Mouse (Mus musculus) adrenal gland, adult (tissue): ENCODE data around the gene Stk11ip.

Experiments used
- DNase-seq, 2 experiments: peaks; one replicate each; pipeline ENCODE4 v3.0.0; 2022 to 2023; ENCODE audit warnings: low spot score in 1 of 2; ENCODE audit not compliant: inconsistent age in 2 of 2

Stk11ip gene

DNA sequence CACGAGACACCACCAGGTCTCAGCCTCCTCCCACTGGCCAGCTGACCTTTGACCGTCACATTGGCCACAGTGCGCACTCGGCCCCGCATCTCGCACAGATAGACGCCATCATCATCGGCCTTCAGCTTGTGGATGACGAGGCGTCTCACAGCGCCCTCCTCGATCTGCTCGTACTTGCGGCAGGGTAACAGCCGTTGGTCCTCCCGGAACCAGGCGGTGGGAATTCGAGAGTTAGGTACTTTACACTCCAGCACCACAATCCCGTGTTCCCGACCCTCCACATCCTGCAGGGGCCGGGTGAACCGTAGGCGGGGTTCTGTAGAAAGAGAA is 17.7 kb upstream of the Stk11ip start:
- DNase-seq = peak; percentile 63 to 81

DNA sequence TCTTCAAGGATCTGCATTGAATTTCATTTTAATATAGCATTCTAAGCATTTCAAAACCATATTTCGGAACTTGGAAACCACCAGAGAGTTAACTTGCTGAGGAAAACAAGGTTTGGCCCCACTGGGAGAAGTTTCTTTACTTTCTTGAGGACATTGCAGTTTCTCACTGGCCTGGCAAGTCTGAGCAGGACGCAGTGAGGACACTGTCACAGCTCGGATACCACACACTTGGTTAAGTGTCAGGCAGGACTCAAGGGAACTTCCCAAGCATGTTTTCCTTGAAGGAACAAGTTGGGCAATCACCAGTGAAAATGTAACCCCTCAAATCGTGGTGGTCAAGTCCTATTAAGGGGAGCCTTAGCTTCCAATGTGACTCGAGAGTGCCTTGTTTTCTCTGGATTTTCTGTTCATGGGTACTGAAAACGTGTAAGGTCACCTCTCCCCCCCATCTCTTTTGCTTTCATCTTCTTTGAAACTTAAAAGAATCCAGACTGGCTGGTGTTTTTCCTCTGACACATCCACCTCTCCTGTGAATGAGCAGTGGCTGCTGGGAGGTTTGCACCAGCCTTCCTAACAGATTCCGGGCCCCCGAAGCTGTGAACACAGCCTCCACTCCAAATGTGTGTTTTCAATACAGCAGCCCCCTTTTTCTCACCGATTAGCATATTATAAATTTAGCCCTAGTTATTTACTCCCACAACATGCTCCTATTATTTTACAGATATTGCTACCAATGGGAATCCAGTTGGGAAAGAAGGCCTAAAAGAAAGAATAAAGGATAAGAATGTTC is 16.9 kb upstream of the Stk11ip start:
- DNase-seq = peak in 1 of 2 experiments; percentile 72

DNA sequence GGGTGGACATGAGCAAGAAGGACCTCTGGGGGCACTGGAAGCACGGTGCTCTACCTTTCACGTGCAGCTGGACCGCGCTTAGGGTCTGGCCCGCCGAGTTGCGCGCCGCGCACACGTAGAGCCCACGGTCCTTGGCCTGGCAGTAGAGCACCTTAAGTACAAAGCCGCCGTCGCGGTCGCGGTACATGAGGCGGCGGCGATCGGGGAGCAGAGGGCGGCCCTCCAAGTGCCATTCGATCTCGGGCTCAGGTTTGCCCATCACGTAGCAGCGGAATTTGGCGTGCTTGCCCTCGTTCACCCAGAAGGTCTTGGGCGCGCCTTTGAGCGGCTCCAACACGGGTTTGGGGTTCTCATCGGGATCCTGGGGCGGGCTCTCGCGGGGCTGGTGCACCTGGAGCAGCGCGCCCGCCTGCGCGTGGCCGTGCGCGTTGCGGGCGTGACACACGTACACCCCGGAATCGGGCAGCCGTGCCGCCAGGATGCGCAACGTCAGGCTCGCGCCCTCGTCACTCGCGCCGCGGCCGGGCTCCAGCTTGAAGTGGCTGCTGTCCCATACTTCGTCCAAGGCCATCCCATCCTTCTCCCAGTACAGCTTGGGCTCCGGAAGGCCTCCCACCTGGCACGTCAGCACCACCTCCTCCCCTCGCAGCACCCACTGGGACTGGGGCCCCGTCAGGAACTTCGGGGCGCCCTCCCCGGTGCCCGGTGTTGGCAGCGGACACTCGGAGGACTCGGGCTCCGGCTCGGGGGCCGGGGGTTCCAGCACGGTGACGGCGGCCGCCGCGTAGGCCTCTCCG is 16.0 kb upstream of the Stk11ip start:
- DNase-seq = peak; percentile 88 to 94

DNA sequence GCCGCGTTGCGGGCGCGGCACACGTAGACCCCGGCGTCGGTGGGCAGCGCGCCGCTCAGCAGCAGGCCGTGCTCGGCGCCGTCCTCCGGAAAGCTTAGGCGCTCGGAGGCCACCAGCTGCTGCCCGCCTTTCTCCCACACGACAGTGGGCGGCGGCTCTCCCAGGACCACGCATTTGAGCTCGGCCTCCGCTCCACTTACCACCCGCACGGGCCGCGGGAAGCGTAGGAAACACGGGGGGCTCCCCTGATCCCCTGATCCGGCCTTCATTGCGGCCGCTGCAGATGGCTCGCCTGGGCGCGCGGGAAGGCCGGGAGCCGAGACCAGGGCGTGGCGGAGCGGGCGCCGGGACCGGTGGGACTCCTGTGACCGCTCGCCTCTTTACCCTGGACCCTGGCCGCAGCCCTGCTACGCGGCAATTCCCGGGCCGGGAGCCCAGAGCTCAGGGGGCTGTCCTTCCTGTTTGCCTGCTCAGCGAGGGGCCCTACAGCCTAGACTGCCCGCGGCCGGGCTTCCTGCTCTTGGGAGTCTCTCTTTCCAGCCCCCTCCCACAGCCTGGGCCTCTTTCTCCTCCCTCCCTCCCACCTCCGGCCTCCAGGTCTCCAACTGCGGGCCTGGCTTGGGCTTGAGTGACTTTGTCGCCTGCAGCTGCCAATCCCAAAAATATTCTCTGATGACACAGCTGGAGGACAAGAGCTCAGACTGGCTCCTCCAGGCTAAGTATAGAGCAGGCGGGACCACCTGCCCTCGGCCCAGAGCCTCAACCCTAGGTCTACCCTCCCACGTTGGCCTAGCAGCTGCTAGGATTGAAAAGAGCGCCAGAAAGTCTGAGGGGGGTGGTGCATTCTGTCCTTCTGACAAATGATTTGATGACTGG is 15.1 kb upstream of the Stk11ip start, which contains the start of gene Obsl1:
Gene Obsl1, minus strand, starts transcription at position 497 of the 876 bp plus-strand sequence.
- peak; percentile 71 to 87 for DNase-seq

DNA sequence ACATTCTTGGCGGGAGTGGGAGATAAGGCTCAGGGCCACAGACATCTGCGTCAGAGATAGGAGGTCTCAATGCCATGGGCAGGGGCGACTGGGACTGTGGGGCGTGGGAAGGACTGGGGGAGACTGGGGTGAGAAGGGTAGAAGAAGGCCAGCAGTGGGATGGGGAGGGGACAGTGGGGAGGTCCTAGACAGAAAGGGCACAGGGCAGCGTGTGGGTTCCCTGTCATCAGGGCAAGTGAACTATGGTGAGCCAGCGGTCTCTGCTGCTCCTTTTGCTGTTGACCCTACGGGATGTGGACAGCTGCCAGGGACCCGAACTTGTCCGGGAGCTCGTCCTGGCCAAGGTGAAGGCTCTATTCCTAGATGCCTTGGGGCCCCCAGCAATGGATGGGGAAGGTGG is 14.3 kb upstream of the Stk11ip start, which contains the start of gene Inha:
Gene Inha, plus strand, starts transcription at position 72 of the 400 bp plus-strand sequence.
- DNase-seq = peak; percentile 52 to 80

DNA sequence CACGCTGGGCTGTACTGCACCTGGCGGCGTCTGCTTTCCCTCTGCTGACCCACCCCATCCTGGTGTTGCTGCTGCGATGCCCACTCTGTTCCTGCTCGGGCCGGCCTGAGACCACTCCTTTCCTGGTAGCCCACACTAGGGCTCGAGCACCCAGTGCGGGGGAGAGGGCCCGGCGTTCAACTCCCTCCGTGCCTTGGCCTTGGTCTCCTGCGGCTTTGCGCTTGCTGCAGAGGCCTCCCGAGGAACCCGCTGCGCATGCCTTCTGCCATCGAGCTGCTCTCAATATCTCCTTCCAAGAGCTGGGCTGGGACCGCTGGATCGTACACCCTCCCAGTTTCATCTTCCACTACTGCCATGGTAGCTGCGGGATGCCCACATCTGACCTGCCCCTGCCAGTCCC is 11.7 kb upstream of the Stk11ip start:
- DNase-seq = peak; percentile 49 to 72

DNA sequence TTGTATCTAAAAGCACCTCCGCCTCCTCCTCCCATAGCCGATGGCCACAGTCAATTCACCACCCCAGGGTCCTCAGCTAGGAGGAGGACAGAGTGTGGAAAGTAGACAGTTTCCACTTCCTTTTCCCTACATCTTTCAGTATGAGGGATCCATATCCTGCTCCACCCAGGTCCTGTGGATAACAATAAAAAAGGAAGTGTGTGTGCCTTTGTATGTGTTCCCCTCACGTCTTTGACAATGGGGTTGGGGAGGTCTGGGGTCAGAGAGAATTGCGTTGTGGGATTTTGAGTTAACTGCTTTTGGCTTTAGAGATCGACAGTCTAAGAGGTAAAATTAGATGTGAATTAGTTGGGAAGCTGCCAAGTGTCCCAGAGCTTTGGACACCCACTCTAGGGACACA is 11.2 kb upstream of the Stk11ip start:
- DNase-seq = peak in 1 of 2 experiments; percentile 44

DNA sequence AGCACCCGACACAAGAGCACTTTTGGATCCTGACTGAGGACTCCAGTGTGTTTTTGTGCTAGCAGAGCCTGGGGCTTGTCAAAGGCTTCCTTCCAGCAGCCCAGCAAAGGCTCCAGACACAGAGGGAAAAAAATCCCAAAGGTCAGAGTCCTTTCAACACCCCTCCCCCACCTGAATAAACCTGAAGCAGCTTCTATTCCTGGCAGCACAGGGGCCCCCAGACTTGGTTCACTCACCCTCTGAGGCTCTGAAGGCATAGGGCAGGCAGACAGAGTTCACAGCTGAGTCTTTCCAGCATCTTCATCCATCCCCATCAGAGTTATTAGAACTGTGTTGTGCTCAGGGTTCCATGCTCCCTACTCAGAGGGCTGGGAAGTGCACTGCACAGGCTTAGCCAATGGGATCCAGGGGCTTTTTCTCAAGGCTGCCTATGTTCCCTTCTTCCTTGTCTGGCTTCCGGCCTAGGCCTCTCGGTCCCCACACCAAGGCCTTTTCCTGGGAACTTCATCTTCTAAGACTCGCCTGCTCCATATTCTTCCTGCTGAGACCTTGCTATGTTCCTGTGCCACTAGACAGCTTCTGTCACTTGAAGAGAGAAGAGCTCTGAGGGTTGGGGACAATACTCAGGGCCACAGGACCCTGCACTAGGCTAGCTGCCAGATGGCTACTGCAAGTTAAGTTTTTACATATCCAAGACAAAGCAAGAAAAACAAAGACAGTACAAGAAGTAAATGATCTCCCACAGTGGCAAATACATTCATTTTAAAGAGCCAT is 9.7 kb upstream of the Stk11ip start:
- peak in 1 of 2 experiments; percentile 53 for DNase-seq

DNA sequence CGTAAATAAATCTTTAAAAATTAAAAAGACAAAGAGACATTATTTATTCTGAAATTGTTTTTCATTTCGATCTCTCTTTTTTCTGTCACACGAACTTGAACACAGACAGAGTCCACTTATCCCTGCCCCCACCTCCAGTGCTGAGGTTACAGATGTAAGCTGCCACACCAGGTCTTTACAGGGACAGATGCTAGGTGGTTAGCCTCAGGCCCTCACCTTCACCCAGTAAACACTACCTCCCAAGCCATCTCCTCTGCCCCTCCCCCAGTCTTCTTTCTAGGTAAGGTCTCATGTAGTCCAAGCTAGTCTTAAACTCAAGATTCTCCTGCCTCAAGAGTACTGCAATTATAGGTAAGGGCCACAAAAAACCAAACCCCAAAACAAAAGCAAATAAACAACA is 8.8 kb upstream of the Stk11ip start:
- no peak for DNase-seq

DNA sequence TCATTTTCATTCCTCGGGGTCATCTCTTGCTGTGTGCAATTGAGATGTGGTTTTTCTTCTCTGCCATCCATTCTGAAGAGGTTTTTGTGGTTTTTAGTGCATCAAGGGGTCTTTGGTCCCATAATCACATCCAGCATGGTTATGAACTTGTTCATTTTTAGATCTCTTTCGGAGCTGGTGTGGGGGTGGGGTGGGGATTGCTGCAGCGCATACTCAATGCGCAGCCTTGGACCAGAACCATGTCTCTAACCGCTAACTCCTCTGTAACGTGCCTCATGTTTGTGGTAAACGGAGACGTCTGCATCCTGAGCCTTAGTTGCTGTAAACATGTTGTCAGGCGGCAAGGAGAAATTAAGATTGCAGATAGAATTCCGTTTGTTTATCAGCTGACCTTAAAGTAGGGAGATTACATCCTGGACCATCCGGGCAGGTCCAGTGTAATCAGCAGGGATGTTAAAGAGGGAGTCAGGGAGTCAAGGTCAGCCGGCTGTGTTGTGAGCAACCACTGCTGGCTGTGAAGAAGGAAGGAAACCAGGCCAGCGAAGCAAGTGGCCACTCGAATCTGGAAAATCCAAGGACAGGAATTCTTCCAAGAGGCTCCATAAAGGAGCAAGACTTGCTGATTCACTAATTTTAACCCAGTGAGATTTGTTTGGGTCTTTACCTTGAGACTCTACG is 4.5 kb upstream of the Stk11ip start:
- peak; percentile 50 to 70 for DNase-seq

DNA sequence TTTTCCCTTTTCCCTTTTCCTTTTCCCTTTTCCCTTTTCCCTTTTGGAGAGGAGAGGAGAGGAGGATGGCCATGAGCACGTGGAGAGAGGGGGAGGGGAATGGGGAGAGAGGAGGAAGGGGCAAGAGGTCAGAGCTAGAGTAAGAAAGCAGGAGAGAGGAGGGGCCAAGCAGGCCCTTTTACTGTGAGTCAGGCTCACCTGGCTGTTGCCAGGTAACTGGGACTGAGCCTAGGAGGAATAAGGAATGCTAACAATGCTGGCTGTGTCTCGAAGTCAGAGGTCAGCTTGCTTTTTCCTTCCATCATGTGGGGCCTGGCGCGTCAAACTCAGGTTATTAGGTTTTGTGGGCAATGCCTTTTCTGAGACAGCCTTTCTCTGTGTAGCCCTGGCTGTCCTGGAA is 3.3 kb upstream of the Stk11ip start:
- no peak for DNase-seq

DNA sequence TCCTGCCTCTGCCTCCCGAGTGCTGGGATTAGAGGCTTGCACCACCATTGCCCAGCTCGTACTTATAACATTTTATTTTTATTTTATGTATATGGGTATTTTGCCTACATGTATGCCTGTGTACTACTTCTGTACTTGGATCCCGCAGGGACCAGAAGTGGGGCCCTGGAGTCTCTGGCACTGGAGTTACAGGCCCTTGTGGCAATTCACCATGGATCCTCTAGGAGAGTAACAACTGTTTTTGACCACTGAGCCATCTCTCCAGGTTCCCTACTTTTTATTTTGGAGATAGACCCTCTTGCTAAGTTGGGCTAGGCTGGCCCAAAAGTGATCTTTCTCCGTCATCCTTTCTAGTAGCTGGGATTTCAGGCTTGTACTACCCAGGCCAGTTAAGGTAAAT is 2.9 kb upstream of the Stk11ip start:
- DNase-seq = no peak

DNA sequence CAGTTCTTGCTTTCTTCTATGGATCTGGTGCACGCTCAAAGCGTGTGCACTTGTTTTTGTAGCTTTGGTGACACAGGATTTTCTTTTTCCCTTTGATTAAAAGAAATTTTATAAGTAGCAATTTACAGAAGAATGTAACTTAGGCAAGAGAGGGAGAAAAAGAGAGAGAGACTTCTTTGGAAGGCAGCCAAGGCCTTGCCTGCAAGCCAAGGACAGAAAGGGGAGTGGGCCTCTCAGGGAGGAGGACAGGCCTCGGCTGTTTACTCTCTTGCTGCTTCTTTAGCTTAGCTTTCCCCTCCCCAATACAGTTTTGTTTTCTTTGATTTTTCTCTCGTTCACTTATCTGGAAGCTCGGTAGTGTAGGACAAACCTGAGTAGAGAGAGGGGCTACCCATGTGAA is 1.8 kb upstream of the Stk11ip start:
- DNase-seq = peak; percentile 53 to 85

DNA sequence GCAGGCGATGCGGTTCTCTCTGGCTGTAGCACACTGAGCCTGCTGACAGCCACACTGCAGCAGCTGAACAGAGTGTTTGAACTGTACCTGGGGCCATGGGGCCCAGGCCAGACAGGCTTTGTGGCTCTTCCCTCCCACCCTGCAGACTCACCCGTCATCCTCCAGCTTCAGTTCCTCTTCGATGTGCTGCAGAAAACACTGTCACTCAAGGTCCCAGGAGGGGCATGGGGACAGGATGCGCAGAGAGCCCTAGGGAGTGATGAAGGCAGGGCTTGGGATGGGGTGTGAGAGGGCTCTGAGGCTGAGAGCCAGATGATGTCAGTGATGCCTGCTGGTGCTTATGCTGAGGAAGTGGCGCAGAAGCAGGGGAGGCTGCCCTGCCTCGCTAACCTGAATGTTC is 3.4 kb downstream of the Stk11ip start:
- no peak for DNase-seq

DNA sequence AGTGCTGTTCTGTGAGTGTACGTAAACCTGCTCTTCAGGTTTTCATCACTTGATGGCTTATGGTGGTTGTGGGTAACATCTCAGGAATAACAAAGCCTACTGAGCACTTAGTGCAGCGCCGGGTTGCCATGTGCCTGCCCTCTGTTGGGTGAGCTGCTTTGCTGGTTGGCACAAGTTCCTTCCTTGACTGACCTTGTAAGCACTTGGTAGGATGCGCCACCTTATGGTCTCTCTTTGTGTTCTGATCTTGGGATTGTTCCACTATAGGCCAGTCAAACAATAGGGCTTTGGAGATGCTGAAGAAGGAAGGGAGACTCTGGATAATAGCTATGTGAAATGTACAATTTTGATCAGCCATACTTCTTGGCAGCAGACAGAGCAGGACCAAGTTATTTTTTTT is 9.2 kb downstream of the Stk11ip start:
- DNase-seq = peak in 1 of 2 experiments; percentile 64

DNA sequence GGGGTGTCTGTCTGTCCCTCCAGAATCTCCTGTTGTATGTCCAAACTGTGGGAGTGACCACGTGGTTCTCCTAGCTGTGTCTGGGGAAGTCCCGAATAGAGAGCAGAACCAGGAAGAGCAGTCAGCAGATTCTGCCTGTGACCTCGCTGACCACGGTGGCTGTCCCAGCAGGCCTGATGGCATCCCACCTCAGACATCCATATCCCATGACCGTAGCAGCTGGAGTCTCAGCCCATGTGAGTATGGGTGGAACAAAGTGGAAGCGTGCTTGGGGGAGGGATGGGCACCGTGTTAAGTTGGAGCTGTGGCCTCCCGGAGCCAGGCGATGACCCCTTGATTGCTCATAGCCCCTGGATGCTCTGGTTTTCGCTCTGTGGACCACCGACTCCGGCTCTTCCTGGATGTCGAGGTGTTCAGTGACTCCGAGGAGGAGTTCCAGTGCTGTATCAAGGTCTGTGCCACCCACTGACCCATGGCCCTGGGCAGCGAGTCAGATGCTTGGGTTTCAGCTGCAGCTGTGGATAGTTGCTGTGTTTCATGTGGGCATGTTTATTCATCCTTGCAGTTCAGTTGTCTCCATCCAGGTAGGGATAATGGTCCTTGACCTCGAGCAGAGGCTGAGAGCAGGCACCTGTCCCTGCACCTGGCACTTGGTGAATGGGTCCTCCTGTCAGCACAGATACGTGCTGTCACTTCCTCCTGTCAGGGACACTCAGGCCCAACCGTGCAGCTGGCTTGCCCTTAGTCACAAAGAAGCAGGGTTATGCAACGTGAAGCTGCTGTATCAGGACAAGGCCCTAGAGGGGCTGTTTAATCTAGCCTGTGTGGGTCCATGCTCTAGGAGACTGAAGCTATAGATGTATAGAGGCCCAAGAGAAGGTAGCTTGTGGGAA is 11.2 kb downstream of the Stk11ip start:
- DNase-seq = no peak

DNA sequence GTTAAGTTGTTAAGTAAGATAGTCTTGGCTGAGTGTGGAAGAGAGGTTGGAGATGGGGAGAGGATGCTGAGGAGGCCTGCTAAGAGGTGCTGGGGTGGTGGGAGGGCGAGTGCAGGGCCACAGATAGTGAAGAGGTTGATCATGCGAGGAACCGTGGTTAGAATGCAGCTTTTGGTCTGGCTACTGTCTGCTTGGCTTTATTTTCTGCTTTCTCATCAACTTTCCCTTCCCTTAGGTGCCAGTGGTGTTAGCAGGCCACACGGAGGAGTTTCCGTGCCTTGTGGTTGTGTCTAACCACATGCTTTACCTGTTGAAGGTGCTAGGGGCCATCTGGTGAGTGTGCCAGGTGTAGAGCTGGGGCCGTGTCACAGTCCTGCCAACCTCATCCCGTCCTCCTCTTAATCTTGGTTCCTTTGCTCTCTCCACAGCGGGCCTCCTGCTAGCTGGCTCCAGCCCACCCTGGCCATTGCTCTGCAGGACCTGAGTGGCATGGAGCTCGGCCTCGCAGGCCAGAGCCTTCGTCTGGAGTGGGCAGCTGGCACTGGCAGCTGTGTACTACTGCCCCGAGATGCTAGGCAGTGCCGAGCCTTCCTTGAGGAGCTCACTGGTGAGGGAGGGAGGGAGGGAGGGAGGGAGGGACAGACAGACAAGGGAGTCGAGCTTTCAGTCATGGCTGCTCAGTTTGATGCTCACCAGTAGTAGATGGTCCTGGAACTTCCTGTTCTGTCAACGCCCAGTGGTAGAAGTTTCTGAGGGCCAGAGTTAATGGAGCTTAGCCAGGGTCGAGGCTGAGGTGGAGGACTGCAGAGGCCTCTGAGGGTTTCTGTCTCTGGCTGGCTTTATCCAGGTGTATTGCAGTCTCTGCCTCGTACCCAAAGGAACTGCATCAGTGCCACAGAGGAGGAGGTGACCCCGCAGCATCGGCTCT is 12.3 kb downstream of the Stk11ip start:
- no peak for DNase-seq

DNA sequence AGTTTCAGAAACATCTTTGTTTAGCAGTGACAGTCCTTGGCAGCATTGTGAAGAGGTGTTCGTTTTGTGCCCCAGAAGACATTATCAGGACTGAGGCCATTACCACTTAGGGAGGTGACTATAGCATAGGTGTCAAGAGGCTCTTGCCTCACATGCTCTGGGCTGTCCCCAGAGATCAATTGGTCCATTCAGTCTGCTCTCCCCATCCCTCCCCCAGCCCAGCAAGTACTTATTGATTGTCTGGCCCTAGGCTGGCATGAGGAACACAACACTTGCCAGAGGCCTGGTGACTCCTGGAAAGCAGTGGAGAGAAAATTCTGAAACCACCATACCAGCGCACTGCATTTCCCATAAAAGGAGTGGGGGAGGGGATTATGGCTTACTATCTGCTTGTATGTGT is 16.3 kb downstream of the Stk11ip start:
- no peak for DNase-seq
